Mouse (Mus musculus) B cell, adult 62 days (primary cell): ENCODE results near the gene Slc38a6. TPM values are rescaled to one million over a fixed set of nuclear protein-coding genes. Genes with fewer than 3 reads are reported as not detected.

Experiments
- total RNA-seq: library from RNA; stranded (reverse); gene quantifications from 4 replicates; pipeline ENCODE4 v1.2.4, GENCODE M21; 2023

The Slc38a6 gene
- total RNA-seq, result 10.1 to 14.7 TPM (median 14.4 TPM) in 4 replicates

GRCm38 (mm10) chr12:73286287-73287092 is at the start of gene Slc38a6, which contains the start of gene Trmt5:
Gene Slc38a6, plus strand, starts transcription at chr12:73286779.
Gene Trmt5, minus strand, starts transcription at chr12:73286710.

Other genes with a start within 250 kb of the Slc38a6 start
- gene Six1, start 232.9 kb upstream of the Slc38a6 start, total RNA-seq, result not detected in 4 replicates
- gene Six4, start 173.3 kb upstream of the Slc38a6 start, total RNA-seq, result not detected in 4 replicates
- 16.0 to 19.9 TPM (median 16.2 TPM) in 4 replicates for gene Mnat1, start 163.1 kb upstream of the Slc38a6 start, total RNA-seq
- 9.5 to 13.3 TPM (median 10.7 TPM) in 4 replicates for gene Trmt5, start 69 bp upstream of the Slc38a6 start, total RNA-seq